Mouse (Mus musculus): ENCODE data around the gene Capn9. TPM values are rescaled to one million over a fixed set of nuclear protein-coding genes. Genes with fewer than 3 reads are reported as not detected.

Gene Capn9
- total RNA-seq, 2 experiments from 2014 or later: not detected

DNA sequence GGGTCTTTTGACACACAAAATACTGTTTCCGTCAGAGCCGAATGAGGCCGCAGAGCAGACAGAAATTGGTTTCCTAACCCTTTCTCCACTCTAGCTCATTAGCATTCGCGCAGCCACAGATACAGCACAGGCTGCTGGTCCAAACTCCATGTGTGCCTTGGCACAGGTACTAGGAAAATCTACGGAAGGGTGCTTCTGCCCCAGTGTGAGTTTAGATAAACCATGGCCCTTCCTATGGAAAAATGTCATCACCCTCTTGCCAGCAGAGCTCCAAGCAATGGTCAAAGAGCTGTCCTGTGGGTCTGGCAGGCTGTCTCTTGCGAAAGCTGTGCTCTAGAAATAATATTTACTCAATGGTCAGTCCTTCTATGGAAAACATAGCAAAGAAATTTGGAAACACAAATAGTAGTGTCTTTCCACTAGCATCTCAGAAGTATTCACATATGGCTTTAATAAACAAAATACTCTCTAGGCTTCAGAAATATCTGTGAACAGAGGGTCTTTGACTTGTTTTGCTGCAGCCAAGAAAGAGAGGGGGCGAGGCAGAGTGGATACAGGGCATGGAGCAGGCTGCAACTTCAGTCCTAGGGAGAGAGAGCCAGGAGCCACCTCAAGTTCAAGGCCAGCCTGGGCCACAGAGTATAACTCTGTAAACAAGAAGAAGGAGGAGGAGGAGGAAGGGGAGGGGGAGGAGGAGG lies 4.0 kb upstream of the Capn9 start:
- no peak for ATAC-seq (ENCODE audit: poor library complexity, severe bottlenecking)

DNA sequence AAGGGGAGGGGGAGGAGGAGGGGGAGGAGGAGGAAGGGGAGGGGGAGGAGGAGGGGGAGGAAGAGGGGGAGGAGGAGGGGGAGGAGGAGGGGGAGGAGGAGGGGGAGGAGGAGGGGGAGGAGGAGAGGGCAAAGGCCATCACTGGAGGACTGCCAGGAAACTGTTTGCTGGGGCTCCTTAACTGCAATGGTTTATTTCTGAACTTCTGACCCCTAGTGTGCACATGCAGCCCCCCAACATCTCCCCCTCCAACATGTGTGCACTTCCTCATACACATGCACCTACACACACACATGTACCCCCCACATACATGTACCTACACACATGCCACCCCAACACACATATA lies 3.5 kb upstream of the Capn9 start:
- ATAC-seq (ENCODE audit: poor library complexity, severe bottlenecking): no peak

DNA sequence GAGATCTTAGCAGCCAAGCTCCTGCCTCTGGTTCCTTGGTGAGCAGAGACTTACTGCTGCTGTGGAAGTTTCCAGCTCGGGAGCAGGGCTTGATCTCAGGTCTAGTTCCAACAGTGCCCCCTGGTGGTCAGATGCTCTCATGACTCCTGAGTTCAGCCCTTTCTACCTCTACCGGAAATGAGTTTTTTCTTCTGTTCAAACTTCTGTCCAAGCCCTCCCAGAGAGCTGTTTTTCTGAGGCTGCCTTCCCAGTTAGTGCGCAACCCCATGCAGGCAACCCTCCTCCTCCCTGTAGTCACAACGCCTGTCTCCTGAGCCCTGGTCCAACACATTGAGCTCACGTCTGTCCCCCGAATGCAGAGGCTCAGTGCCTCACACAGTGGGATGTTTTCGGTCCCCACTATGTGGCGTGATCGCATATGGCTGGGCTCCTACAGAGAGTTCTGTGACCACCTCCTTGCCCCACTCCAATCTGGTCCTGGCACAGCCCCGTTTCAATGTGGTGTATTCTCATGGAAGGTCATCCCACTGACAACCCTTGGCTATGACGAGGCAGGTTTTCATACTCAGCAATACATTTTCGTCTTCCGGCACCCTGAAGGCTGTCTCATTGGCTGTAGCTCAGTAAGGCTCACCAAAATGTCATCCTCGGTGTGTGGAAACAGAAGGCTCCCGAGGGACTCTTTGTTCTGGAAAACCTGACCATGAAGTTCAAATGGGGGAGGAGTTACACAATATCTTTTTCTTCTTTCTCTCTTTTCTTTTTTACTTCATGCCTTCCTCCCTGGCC lies 2.2 kb upstream of the Capn9 start:
- peak; percentile 87 for ATAC-seq (ENCODE audit: poor library complexity, severe bottlenecking)

DNA sequence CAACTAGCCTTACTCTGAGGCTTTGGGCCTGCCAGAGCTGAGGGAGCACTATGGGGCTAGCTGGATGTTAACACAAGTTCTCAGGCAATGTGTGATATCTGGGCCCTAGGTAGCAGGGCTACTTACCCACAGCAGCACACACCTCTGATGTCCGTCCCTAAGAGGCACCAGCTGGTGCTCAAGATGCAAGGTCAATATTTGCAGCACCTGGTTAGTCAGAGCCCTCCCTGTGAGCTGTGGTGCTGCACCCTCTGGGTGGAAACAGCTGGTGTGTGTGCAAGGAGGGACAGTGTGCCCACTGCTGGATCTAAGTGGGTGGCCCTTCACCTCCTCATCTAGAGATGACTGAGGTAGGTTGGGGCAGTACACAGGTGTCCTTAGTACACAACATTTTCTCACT lies 840 bp downstream of the Capn9 start:
- no peak for ATAC-seq (ENCODE audit: poor library complexity, severe bottlenecking)

DNA sequence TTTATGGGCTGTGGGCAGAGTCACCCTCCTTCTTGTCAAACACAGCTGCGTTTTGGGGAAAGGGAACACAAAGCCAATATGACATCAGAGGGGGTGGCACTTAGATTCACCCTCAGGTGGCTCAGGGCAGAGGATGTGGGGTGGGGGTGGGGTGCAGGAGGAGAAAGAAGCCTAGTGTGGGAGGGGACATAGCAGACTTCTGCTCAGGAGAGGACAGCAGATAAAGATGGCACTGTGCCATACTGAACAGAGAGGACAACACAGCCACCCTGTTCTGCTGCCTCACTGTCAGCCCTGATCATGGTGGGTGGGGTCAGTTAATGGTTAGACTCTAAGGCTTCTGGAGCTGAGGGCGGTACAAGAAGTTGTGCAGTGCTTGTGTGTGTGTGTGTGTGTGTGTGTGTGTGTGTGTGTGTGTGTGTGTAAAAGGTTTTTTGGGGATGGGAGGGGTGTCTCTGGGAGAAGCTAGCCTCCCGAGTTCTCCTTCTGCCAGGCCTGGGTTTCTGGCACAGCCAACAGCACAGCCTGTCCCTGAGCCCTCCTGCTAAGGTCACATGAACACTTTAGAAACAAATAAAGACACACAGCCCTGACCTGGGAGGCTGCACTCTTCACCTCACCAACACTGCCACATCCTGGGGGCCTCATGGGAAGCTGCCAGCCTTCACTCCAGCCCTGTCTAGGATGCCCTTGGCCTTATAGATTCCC lies 10.0 kb downstream of the Capn9 start:
- ATAC-seq (ENCODE audit: poor library complexity, severe bottlenecking): no peak

DNA sequence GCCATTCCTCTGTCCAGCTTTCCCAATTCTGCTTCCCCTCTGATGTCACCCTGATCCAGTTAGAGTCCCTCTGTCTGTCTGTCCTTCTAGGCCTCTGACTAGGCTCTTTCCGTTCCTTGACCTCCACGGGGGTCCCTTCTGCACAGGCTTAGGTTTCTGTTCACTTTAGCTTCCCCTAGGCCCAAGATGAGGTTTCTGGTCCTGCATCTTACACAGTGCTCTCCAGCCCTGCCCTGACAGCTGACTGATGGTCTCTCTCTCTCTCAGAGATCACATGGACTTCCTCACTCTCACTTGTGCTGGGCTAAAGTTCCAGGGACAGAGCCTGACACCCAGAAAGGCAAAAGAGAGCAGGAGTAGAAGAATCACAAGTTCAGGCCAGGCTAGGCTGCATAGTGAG lies 10.6 kb downstream of the Capn9 start:
- ATAC-seq (ENCODE audit: poor library complexity, severe bottlenecking): no peak

DNA sequence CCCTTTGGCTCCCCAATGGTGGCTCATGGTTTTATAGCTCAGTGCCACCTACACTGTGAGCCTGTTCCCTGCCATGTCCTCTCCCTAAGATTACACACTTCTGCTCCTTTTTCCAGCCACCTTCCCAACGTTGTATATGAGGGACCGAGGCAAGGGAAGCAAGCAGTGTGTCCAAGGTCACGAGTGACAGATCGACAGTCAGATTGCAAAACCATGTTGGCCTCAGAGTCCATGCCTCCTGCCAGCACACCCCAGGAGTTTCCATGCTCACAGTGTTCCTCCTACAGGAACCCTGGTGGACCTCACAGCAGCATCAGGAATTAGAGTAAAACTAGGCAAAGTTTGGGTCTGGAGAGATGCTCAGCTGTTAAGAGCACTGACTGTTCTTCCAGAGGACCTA lies 13.5 kb downstream of the Capn9 start:
- no peak for ATAC-seq (ENCODE audit: poor library complexity, severe bottlenecking)

DNA sequence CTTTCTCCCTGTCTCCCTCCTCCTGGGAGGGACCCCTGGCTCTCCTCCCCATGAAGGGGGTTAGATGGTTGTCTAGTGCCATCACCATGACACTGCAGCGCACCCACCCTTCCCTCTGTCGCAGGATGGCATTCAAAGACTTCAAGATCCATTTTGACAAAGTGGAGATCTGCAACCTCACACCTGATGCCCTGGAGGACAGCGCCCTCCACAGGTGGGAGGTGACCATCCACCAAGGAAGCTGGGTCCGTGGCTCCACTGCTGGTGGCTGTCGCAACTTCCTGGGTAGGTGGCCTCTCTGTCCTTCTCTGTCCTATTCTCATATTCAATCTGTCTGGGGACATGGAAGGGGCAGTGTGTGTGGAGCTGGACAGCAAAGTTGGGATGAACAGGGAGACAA lies 28.2 kb downstream of the Capn9 start:
- ATAC-seq (ENCODE audit: poor library complexity, severe bottlenecking): no peak

DNA sequence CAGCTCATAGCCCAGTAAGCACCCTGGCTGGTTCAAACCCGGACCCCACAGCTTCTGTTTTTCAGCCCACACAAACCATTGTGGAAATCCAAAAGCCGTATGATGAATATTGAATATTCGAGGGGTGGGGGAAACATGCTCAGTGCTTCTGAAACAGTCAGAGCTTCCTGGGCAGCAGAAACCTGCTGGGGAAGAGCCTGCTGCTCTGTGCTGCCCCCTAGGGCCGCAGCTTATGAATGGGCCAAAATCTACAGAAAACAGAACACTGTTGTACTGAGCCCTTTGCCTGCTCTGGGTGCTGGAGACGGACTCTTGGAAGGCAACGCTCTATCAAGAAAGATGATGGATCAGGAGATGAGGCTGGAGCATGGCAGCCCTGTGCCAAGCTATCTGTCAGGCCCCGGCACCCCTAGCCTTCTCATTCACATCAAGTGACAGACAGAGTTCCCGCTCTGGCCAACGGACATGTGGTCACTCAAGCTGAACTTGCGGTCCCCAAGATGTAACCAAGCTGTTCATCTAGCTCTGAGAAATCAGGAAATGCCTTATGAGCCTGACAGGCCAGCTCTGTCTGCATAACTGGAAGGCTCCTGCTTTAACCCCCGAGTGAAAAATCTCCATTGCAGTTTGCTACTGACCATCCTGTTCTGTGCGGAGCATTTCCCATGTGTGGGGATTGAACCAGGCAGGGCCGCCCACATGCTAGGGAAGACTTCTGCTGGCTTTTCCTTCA lies 32.5 kb downstream of the Capn9 start:
- ATAC-seq (ENCODE audit: poor library complexity, severe bottlenecking): peak; percentile 45; the same call in 1 of the 2 replicates

DNA sequence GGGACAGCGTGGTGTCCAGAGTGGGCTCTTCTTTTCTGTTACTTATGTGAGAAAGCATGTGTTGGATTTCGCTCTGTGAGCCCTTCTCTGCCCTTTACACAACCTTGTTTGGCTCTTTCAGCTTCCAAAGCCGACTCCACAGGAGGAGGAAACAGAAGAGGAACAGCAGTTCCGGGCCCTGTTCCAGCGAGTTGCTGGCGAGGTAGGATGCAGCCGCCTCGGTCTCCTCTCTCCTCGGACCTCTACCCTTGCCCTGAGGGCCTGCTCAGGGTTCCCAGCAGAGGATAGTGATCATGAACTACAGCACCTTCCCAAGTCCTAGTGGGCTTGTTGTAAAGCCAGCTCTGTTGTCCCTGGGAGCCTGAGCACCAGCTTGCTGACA lies 33.1 kb downstream of the Capn9 start:
- no peak for ATAC-seq (ENCODE audit: poor library complexity, severe bottlenecking)

DNA sequence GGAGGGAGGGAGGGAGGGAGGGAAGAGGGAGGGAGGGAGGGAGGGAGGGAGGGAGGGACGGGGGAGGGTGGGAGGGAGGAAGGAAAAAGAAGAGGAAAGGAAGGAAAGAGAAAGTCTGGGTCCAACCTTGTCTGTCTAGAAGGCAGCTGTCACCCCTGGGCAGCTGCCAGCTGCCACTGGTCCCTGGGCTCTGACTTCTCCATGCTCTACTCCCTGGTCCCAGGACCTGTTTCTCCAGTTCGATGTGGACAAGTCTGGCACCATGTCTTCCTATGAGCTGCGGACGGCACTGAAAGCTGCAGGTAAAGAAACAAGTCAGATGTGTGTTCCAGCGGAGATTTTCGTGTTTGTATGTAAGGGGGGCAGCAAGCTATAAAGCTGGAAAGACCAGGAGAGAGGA lies 38.4 kb downstream of the Capn9 start:
- no peak for ATAC-seq (ENCODE audit: poor library complexity, severe bottlenecking)

DNA sequence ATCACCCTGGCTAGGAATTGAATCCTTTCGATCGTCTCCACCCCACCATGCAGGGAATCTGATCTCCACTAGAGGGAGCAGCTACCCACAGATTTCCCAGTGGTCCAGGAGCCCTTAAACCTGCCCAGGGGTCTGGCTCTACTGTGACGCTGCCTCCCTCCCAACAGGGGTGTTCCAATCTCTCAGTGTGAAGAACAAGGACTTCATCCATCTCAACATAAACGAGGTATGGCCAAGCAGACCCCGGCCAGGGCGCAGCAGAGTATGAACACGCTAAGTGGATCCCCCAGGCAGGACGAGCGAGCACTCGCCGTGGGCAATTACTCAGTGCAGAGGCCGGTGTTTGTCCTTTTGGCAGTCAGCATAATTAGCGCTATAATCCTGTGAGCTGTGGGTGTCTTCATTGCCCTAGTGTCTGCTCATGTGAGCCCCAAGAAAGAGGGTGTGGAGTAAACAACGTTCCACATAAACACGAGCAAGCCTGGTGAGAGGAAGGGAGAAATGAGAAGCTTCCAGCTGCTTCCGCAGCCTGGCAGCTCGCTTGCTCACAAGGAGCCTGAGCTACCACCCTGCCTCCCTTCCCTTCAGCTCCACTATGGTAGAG lies 41.5 kb downstream of the Capn9 start:
- peak; percentile 85 for ATAC-seq (ENCODE audit: poor library complexity, severe bottlenecking)

DNA sequence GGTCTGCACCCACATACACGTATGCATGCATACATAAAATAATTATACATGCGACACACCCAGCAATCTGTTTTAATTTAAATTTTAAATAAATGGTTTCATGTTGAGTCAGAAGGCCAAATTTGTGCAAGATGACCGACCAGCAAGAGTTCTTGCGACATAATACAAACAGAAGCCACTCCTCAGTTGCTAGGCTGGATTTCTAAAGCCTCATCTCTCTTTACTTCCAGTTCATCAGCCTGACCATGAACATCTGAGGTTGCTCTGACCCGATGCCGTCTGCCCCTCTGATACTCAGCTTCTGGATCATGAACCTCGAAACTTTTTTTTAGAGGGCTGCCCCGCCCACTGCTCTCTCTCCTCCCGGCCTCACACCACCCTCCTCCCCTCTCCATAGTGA lies 42.3 kb downstream of the Capn9 start:
- peak; percentile 51 for ATAC-seq (ENCODE audit: poor library complexity, severe bottlenecking)

DNA sequence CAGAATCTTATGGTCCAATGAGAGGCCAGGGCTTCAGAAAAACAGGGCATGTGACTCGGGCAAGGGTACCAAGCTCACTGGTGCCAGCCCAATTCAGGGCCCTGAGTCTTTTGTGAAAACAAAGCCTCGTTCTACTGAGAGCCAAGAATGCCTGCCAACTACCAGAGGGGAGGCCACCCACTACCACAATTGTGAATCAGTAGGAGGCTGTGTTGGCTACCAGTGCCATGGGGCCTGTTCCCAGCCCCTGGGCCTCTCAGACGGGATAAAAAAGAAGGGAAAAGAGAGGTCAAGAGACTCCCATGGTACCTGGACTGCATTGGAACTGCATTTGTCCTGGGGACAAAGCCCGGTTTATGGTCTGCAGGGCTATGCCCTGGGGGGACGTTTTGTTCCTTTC lies 45.3 kb downstream of the Capn9 start:
- no peak for ATAC-seq (ENCODE audit: poor library complexity, severe bottlenecking)

DNA sequence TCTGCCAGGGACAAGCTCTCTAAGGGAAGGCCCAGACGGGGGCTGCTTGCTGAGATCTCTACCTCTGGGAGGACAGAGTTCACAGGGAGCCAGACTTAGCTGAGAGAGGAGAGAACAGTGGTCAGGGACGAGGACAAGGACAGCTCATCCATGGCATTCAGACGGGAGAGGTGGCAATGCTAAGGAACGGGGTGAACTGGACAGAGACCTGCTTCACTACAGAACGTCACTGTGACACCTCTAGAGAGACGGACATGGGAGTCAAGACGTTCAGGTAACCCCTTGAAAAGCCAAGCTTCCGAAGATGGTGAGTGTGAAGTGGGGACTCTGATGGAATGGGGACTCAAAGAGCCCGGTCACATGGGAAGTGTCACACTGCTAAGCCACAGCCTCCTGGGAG lies 50.3 kb downstream of the Capn9 start:
- ATAC-seq (ENCODE audit: poor library complexity, severe bottlenecking): no peak

DNA sequence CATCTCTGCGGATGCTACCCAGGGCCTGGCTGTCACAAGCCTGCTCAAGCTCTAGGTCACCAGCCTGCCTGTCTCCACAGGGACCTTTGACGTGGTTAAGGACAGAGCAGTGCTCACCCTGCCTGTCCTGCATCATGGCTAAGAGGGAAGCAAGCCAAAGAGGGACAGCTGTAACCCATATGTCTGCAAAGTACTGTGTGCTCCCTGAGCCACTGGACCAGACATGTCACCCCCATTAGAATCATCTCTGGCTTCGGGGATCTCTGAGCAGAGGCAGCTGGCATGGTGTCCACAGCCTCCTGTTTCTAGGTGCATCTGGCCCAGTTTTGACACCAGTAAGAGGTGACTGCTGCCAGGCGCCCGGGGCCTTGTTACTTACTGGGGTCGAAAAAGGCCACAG lies 54.6 kb downstream of the Capn9 start:
- ATAC-seq (ENCODE audit: poor library complexity, severe bottlenecking): no peak

DNA sequence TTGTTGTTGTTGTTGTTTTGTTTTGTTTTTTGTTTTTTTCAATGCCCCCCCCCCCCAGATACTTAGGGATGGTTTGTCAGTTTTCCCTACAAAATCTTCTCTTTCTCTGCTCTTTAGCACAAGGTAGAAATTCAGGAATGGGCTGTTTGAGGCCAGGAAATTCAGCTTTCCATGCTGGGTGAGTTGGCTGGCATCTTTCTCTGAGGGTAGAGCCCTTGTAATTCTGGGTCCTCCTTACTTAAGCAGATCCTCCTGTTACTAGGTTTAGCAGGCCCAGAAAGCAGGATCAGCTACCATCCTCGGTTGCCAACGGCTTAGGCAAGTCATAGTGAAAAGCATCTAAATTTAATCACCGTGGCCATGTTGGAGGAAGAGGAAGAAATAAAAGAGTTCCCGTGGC lies 55.0 kb downstream of the Capn9 start:
- ATAC-seq (ENCODE audit: poor library complexity, severe bottlenecking): no peak

DNA sequence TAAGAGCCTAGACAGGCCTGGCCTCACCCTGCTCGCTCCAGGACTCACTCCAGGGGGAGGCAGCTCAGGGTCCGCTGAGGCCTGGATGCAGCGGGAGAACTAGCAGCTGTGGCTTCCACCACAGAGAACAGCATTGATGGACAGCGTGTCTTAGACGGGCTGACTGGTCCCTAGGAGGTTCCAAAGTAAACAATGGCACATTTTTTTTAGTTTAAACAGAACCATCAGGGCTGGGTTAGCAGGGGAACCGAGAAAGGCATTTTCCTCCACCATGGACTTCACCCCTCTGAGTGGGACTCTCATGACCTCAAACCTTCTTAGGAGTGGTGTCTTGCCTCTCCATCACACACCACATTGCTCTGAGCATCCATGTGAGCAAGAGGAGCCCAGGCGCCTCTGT lies 56.1 kb downstream of the Capn9 start:
- no peak for ATAC-seq (ENCODE audit: poor library complexity, severe bottlenecking)

DNA sequence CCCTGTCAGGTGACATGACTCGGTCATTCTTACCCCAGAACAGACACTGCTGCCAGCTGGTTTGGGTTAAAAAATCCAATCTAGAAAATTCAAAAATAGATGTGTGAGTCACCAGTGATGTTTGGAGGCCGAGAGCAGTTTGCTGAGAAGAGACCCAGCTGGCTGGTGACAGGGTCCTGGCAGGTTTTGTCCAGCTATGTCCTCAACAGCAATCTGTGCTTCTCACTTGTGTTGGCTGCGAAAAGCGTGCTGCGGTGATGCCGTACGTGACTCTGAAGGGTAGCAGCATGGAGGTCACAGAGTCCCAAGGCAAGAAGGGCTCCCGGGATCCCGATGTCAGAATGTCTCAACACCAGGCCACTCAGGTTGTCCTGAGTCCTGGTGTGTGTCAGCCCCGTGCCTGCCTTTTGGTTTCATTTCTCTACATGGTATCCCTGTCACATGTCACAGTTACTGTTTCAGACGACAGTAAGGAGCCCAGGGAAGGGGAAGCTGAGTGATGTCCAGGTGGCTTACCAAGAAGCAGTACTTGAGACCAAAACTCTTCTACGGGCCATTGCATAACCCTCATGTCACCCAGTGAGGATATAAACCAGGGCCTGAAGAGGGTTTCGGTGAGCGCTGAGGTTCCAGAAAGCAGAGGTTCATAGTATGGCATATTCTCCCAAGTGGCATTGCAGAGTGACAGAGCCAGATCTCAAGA lies 57.2 kb downstream of the Capn9 start:
- ATAC-seq (ENCODE audit: poor library complexity, severe bottlenecking): peak; percentile 56

All from megakaryocyte, adult 5-6 weeks (primary cell).